Mouse (Mus musculus) lung, embryonic 14.5 days (tissue): ENCODE data around the gene Ogfrl1. TPM values are rescaled to one million over a fixed set of nuclear protein-coding genes. Genes with fewer than 3 reads are reported as not detected.

Experiments
- ATAC-seq: fragments of 200-750 bp; cut with Nextera tagmentation; 2 replicates; pipeline ENCODE4 v1.8.0; 2017; ENCODE audit warnings: mild to moderate bottlenecking, moderate TSS enrichment, moderate library complexity; ENCODE audit not compliant: insufficient read depth
- DNase-seq: peaks from one replicate; pipeline ENCODE4 v3.0.0-alpha.2; 2015
- H3K27ac ChIP-seq: fragments of 300-500 bp; sonication (generic); 2 replicates; pipeline ENCODE4 v1.5.1; 2014; ENCODE audit warnings: low read depth, mild to moderate bottlenecking, moderate library complexity
- H3K27me3 ChIP-seq: fragments of 300-500 bp; sonication (generic); 2 replicates; pipeline ENCODE4 v1.6.1; 2014; ENCODE audit warnings: low read length, control low read depth; ENCODE audit not compliant: insufficient read depth
- H3K36me3 ChIP-seq: fragments of 300-500 bp; sonication (generic); 2 replicates; pipeline ENCODE4 v1.6.1; 2014; ENCODE audit warnings: control low read depth; ENCODE audit not compliant: insufficient read depth
- H3K4me1 ChIP-seq: fragments of 300-500 bp; sonication (generic); 2 replicates; pipeline ENCODE4 v1.6.1; 2014; ENCODE audit warnings: antibody characterized with exemption, control low read depth; ENCODE audit not compliant: insufficient read depth
- H3K4me2 ChIP-seq: fragments of 300-500 bp; sonication (generic); 2 replicates; pipeline ENCODE4 v1.6.1; 2014; ENCODE audit warnings: mild to moderate bottlenecking
- H3K4me3 ChIP-seq: fragments of 300-500 bp; sonication (generic); 2 replicates; pipeline ENCODE4 v1.5.1; 2014; ENCODE audit warnings: low read depth, low read length
- H3K9ac ChIP-seq: fragments of 300-500 bp; sonication (generic); 2 replicates; pipeline ENCODE4 v1.6.1; 2014
- H3K9me3 ChIP-seq: fragments of 300-500 bp; sonication (generic); 2 replicates; pipeline ENCODE4 v1.6.1; 2016; ENCODE audit warnings: low read depth, low read length, control low read depth
- CTCF ChIP-seq: IDR thresholded peaks from 2 replicates; pipeline ENCODE4 v1.5.1; 2016; ENCODE audit warnings: antibody characterized with exemption, low read depth
- WGBS: fragments of 180-500 bp; shearing (Covaris S2); extraction: QIAGEN DNeasy Blood & Tissue Kit; methylation state at CpG from one replicate; pipeline ENCODE4 v1.1.7; 2014; 5-methylcytosine and 5-hydroxymethylcytosine counted together
- polyA plus RNA-seq: library from polyadenylated mRNA; unstranded; fragments of >200 nt; fragmentation: Nextera tagmentation; extraction: Ambion mirVana; gene quantifications from 2 replicates; pipeline ENCODE4 v1.2.1, GENCODE M21; 2014

Gene Ogfrl1
- polyA plus RNA-seq, 1 experiment from 2014 or later, result 15.6 TPM

DNA sequence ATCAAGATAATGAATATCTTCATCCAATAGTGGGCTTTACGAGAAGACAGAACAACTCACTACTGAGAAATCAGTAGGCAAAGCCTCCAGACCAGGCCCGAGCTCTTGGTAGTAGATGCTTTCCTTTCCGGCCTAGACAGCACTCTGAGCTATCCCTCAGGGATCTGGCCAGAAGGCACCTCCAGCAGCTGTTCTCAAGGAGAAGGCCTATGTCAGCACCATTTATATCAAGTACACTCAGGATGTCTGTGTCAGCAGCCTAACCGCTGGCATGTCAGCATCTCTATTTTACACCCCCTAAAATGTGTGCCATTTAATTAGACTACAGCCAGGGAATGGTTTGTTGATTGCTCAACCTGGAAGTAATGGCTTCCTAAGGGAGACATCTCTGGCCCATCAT is 65.4 kb downstream of the Ogfrl1 start:
- ATAC-seq, result no peak
- H3K4me2 ChIP-seq, result no peak overlapping the region
- no peak overlapping the region for H3K4me3 ChIP-seq
- H3K9ac ChIP-seq, result no peak overlapping the region
- TF ChIP-seq CTCF, result no peak
- H3K27me3 ChIP-seq, result no peaks in the 10 kb centered on the region
- 84% methylated on average over 4 of the region's 4 CpGs for WGBS
- H3K4me1 ChIP-seq, result no peaks in the 10 kb centered on the region
- no peak for DNase-seq
- no peaks in the 10 kb centered on the region for H3K36me3 ChIP-seq
- no peak overlapping the region for H3K27ac ChIP-seq
- no peaks in the 10 kb centered on the region for H3K9me3 ChIP-seq

GRCm38 (mm10) chr1:23325160-23325559 is 72.4 kb downstream of the Ogfrl1 start:
- no peak for TF ChIP-seq CTCF
- no peak overlapping the region for H3K27ac ChIP-seq
- H3K9me3 ChIP-seq, result no peaks in the 10 kb centered on the region
- no peak overlapping the region for H3K4me2 ChIP-seq
- no peak overlapping the region for H3K9ac ChIP-seq
- 77% methylated on average over 7 of the region's 7 CpGs for WGBS
- H3K36me3 ChIP-seq, result no peaks in the 10 kb centered on the region
- DNase-seq (no peak), ATAC-seq (no peak)
- H3K4me3 ChIP-seq, result no peak overlapping the region
- peaks cover 8% of the 10 kb centered on the region; the same call in 1 of the 2 replicates for H3K4me1 ChIP-seq
- H3K27me3 ChIP-seq, result no peaks in the 10 kb centered on the region

- 15% methylated on average over 5 of the region's 5 CpGs for WGBS
- Histone ChIP-seq H3K9me3 (no peaks in the 10 kb centered on the region), H3K4me1 (peaks cover 8% of the 10 kb centered on the region; the same call in 1 of the 2 replicates), H3K4me3 (no peak overlapping the region), H3K9ac (no peak overlapping the region), H3K27ac (no peak overlapping the region), H3K36me3 (no peaks in the 10 kb centered on the region), H3K27me3 (no peaks in the 10 kb centered on the region), H3K4me2 (no peak overlapping the region)
- DNase-seq (peak; percentile 91), ATAC-seq (no peak)
- TF ChIP-seq CTCF, result peak; percentile 56
These were observed 73.3 kb downstream of the Ogfrl1 start for GRCm38 (mm10) chr1:23324226-23324625.

GRCm38 (mm10) chr1:23323286-23323685 is 74.3 kb downstream of the Ogfrl1 start:
- H3K9ac ChIP-seq, result no peak overlapping the region
- peaks cover 8% of the 10 kb centered on the region; the same call in 1 of the 2 replicates for H3K4me1 ChIP-seq
- TF ChIP-seq CTCF, result no peak
- no peak overlapping the region for H3K4me3 ChIP-seq
- DNase-seq, result peak; percentile 7
- ATAC-seq, result no peak
- 70% methylated on average over 11 of the region's 11 CpGs for WGBS
- H3K27ac ChIP-seq, result no peak overlapping the region
- H3K4me2 ChIP-seq, result no peak overlapping the region
- no peaks in the 10 kb centered on the region for H3K9me3 ChIP-seq
- H3K36me3 ChIP-seq, result no peaks in the 10 kb centered on the region
- H3K27me3 ChIP-seq, result no peaks in the 10 kb centered on the region

GRCm38 (mm10) chr1:23322208-23322607 is 75.4 kb downstream of the Ogfrl1 start:
- no peak overlapping the region for H3K4me3 ChIP-seq
- no peak for TF ChIP-seq CTCF
- no peak overlapping the region for H3K27ac ChIP-seq
- ATAC-seq (no peak), DNase-seq (no peak)
- H3K9me3 ChIP-seq, result no peaks in the 10 kb centered on the region
- H3K4me1 ChIP-seq, result peaks cover 8% of the 10 kb centered on the region; the same call in 1 of the 2 replicates
- no peak overlapping the region for H3K9ac ChIP-seq
- H3K27me3 ChIP-seq, result no peaks in the 10 kb centered on the region
- WGBS, result 78% methylated on average over 4 of the region's 4 CpGs
- no peak overlapping the region for H3K4me2 ChIP-seq
- H3K36me3 ChIP-seq, result no peaks in the 10 kb centered on the region

- Histone ChIP-seq H3K27ac (peak overlapping the region; percentile 46), H3K27me3 (no peaks in the 10 kb centered on the region), H3K36me3 (no peaks in the 10 kb centered on the region), H3K4me3 (no peak overlapping the region; the same call in 1 of the 2 replicates), H3K4me1 (peaks cover 8% of the 10 kb centered on the region; the same call in 1 of the 2 replicates), H3K9me3 (no peaks in the 10 kb centered on the region), H3K4me2 (peak overlapping the region; percentile 51), H3K9ac (no peak overlapping the region)
- peak; percentile 82 for DNase-seq
- peak; percentile 88 for ATAC-seq
- 6% methylated on average over 10 of the region's 10 CpGs for WGBS
- TF ChIP-seq CTCF, result no peak
These were observed 76.2 kb downstream of the Ogfrl1 start for GRCm38 (mm10) chr1:23321331-23321851.

DNA sequence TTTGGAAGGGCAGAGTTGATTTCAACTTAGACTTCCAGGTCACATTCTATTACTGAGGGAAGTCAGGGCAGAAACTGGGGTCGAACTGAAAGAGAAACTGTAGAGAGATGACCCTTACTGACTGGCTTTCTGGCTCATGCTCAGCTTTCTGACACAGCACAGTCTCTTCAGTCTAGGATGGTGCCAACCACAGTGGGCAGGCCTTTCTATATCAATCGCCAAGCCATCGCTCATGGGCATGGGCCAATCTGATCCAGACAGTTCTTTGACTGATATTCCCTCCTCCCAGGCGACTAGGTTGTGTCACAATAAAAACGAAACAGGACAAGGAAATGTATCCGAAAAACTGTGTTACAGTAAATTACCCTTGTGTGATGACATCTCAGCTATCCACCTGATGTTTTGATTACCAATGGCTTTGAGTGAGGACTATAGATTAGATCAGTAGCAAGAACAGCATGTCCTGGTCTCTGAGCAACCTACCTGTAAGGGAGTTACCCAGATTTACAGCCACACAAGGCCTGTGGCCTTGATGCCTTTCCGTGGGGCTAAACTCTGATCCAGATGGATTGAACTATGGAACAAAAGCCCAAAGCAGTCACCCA is 76.9 kb downstream of the Ogfrl1 start:
- Histone ChIP-seq H3K9ac (no peak overlapping the region), H3K9me3 (no peaks in the 10 kb centered on the region), H3K27ac (peak overlapping the region; percentile 46; the same call in 1 of the 2 replicates), H3K4me2 (peak overlapping the region; percentile 51), H3K4me3 (no peak overlapping the region), H3K27me3 (no peaks in the 10 kb centered on the region), H3K4me1 (peaks cover 8% of the 10 kb centered on the region; the same call in 1 of the 2 replicates), H3K36me3 (no peaks in the 10 kb centered on the region)
- TF ChIP-seq CTCF, result no peak
- 88% methylated on average over 7 of the region's 7 CpGs for WGBS
- no peak for DNase-seq
- ATAC-seq, result peak; percentile 18; the same call in 1 of the 2 replicates
